Mouse (Mus musculus) limb, embryonic 12.5 days (tissue): ENCODE data around the gene Gm21149. TPM values are rescaled to one million over a fixed set of nuclear protein-coding genes. Genes with fewer than 3 reads are reported as not detected.
A peak's percentile ranks its signal among the peaks of the same experiment; 100 is the strongest.
"Not testable (repeated sequence)": the region's sequence is repeated elsewhere in the genome, so short reads cannot be mapped to it uniquely, and the experiment has no call there.

Source experiments
- ATAC-seq: fragments of 200-750 bp; cut with Nextera tagmentation; 2 replicates; pipeline ENCODE4 v1.8.0; 2017; ENCODE audit warnings: low read depth, moderate TSS enrichment; ENCODE audit not compliant: insufficient number of reproducible peaks, insufficient read depth, low FRiP score, low TSS enrichment
- H3K27ac ChIP-seq: fragments of 300-500 bp; sonication (generic); 2 replicates; pipeline ENCODE4 v1.5.1; 2016; ENCODE audit warnings: mild to moderate bottlenecking, moderate library complexity
- H3K27me3 ChIP-seq: fragments of 300-500 bp; sonication (generic); 2 replicates; pipeline ENCODE4 v1.6.1; 2016; ENCODE audit warnings: mild to moderate bottlenecking, moderate library complexity
- H3K36me3 ChIP-seq: fragments of 300-500 bp; sonication (generic); 2 replicates; pipeline ENCODE4 v1.6.1; 2016; ENCODE audit warnings: mild to moderate bottlenecking, moderate library complexity
- H3K4me1 ChIP-seq: fragments of 300-500 bp; sonication (generic); replicated peaks from 2 replicates; pipeline ENCODE4 v1.6.1; 2016
- H3K4me2 ChIP-seq: fragments of 300-500 bp; sonication (generic); 2 replicates; pipeline ENCODE4 v1.6.1; 2016; ENCODE audit warnings: mild to moderate bottlenecking, moderate library complexity
- H3K4me3 ChIP-seq: fragments of 300-500 bp; sonication (generic); replicated peaks from 2 replicates; pipeline ENCODE4 v1.5.1; 2016; ENCODE audit warnings: mild to moderate bottlenecking
- H3K9ac ChIP-seq: fragments of 300-500 bp; sonication (generic); replicated peaks from 2 replicates; pipeline ENCODE4 v1.6.1; 2016; ENCODE audit warnings: mild to moderate bottlenecking, moderate library complexity
- H3K9me3 ChIP-seq: fragments of 300-500 bp; sonication (generic); 2 replicates; pipeline ENCODE4 v1.6.1; 2016; ENCODE audit warnings: mild to moderate bottlenecking, moderate library complexity
- WGBS: fragments of 180-500 bp; shearing (Covaris S2); methylation state at CpG from one replicate; pipeline ENCODE4 v1.1.7; 2016; 5-methylcytosine and 5-hydroxymethylcytosine counted together
- polyA plus RNA-seq: library from polyadenylated mRNA; unstranded; fragments of >200 nt; fragmentation: Nextera tagmentation; extraction: Ambion mirVana; gene quantifications from 2 replicates; pipeline ENCODE4 v1.2.1, GENCODE M21; 2016

Gm21149 gene
- not detected in 2 replicates for polyA plus RNA-seq

DNA sequence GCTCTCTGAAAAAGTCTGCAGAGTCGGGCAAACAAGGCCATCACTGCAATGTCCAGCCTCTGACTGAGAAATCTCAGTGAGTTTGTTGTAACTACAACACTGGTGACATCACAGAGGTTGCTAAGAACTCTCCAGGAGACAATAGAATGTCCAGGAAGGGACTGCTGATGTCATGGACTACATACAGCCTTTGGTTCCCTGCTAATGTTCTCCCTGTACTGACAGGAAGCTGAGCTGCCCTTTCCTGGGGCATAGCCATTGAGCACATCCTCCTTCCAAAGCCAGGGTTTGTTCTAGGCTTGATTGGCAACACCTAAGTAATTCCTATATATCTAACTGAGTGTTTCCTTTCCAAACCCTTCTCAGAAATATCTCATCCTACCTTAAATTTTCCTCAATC is at the start of gene Gm21149:
TSS of gene Gm21149 (minus strand) at position 101 of the 400 bp plus-strand sequence.
- H3K27me3 ChIP-seq, H3K4me3 ChIP-seq, H3K36me3 ChIP-seq, ATAC-seq, H3K4me1 ChIP-seq, H3K9ac ChIP-seq, H3K27ac ChIP-seq, H3K4me2 ChIP-seq: not testable (repeated sequence)
- H3K9me3 ChIP-seq, result peaks cover 28% of the 10 kb centered on the region
- WGBS, result 60% methylated on average over 1 of the region's 1 CpGs

DNA sequence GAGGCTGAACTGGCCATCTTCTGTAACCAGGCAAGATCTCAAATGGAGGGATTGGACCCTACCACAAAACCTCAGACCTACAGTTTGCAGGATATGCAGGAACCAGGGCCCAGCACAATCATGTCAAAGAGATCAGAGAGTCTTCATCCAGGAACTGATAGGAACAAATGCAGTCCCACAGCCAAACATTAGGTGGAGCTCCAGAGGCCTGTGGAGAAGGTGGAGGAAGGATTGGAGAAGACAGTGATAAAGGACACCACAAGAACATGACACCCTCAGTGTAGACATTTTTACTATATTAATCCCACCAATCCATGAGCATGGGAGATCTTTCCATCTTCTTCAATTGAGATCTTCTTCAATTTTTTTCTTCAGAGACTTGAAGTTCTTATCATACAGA is 46.1 kb upstream of the Gm21149 start:
- not testable (repeated sequence) for ATAC-seq, H3K4me1 ChIP-seq, H3K9ac ChIP-seq, H3K27ac ChIP-seq, H3K4me2 ChIP-seq, H3K4me3 ChIP-seq, H3K27me3 ChIP-seq, H3K36me3 ChIP-seq
- peaks cover 30% of the 10 kb centered on the region for H3K9me3 ChIP-seq

DNA sequence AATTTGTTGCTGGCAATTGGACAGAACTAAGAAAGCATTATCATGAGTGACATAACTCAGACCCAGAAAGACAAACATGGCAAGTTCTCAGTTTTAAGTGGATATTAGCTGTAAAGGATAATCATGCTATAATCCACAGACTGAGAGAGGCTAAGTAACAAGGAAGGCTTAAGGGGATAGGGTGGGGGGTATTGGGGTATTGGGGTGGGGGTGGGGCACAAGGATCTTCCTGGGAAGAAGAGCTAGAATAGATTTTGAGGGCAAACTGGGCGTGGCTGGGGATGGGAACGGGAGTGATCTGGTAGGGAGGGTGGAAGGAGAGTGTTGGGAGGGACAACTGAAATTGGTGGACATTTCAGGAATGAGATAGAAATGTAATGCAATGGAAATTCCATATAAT is 45.7 kb upstream of the Gm21149 start:
- not testable (repeated sequence) for H3K27ac ChIP-seq, H3K27me3 ChIP-seq, H3K4me2 ChIP-seq, H3K36me3 ChIP-seq, H3K9ac ChIP-seq, ATAC-seq, H3K4me3 ChIP-seq, H3K4me1 ChIP-seq
- H3K9me3 ChIP-seq, result peaks cover 26% of the 10 kb centered on the region
- 32% methylated on average over 2 of the region's 2 CpGs for WGBS

GRCm38 (mm10) chr5:15520418-15520817 is 44.1 kb upstream of the Gm21149 start:
- peaks cover 12% of the 10 kb centered on the region for H3K9me3 ChIP-seq
- not testable (repeated sequence) for ATAC-seq, H3K27ac ChIP-seq, H3K4me1 ChIP-seq, H3K4me2 ChIP-seq, H3K4me3 ChIP-seq, H3K9ac ChIP-seq, H3K36me3 ChIP-seq, H3K27me3 ChIP-seq
- WGBS, result 19% methylated on average over 5 of the region's 5 CpGs

DNA sequence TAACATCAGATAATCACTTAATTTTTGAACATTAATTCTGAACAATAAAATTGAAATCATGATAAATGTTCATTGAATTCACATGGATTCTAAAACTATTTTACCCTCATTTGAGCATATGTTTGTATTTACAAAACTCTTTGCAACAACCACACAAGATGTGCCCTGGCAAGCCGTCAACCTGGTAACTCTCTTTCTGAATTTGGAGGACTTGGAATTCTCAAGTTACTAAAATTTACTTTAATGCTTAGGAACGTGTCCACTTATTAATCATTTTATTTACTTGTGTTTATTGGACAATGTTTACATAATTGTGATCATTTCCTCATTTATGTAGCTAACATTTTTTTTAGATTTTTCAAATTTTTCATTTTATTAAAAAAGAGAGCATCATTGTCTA is 40.8 kb upstream of the Gm21149 start:
- not testable (repeated sequence) for H3K4me1 ChIP-seq, H3K27ac ChIP-seq, ATAC-seq, H3K9ac ChIP-seq, H3K4me2 ChIP-seq, H3K36me3 ChIP-seq, H3K4me3 ChIP-seq, H3K27me3 ChIP-seq
- 74% methylated on average over 2 of the region's 2 CpGs for WGBS
- H3K9me3 ChIP-seq, result peaks cover 18% of the 10 kb centered on the region

GRCm38 (mm10) chr5:15512236-15512635 is 35.9 kb upstream of the Gm21149 start:
- not testable (repeated sequence) for H3K27ac ChIP-seq

DNA sequence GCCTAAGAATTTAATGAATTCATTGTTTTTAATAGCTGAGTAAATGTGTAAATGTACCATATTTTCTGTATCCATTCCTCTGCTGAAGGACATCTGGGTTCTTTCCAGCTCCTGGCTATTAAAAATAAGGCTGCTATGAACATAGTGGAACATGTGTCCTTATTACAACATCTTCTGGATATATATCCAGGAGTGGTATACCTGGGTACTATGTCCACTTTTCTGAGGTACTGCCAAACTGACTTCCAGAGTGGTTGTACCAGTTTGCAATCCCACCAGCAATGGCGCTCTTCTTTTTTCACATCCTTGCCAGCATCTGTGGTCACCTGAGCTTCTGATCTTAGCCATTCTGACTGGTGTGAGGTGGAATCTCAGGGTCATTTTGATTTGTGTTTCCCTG is 33.6 kb upstream of the Gm21149 start:
- H3K4me1 ChIP-seq, H3K9ac ChIP-seq, ATAC-seq, H3K4me3 ChIP-seq, H3K27me3 ChIP-seq, H3K4me2 ChIP-seq, H3K27ac ChIP-seq, H3K36me3 ChIP-seq: not testable (repeated sequence)
- 80% methylated on average over 1 of the region's 1 CpGs for WGBS
- peaks cover 50% of the 10 kb centered on the region for H3K9me3 ChIP-seq

More at GRCm38 (mm10) chr5:15512236-15512635, 35.9 kb upstream of the Gm21149 start:
- not testable (repeated sequence) for H3K27me3 ChIP-seq, ATAC-seq, H3K4me1 ChIP-seq, H3K36me3 ChIP-seq, H3K4me2 ChIP-seq, H3K4me3 ChIP-seq, H3K9ac ChIP-seq
- peaks cover 37% of the 10 kb centered on the region for H3K9me3 ChIP-seq
- WGBS, result 64% methylated on average over 3 of the region's 3 CpGs

DNA sequence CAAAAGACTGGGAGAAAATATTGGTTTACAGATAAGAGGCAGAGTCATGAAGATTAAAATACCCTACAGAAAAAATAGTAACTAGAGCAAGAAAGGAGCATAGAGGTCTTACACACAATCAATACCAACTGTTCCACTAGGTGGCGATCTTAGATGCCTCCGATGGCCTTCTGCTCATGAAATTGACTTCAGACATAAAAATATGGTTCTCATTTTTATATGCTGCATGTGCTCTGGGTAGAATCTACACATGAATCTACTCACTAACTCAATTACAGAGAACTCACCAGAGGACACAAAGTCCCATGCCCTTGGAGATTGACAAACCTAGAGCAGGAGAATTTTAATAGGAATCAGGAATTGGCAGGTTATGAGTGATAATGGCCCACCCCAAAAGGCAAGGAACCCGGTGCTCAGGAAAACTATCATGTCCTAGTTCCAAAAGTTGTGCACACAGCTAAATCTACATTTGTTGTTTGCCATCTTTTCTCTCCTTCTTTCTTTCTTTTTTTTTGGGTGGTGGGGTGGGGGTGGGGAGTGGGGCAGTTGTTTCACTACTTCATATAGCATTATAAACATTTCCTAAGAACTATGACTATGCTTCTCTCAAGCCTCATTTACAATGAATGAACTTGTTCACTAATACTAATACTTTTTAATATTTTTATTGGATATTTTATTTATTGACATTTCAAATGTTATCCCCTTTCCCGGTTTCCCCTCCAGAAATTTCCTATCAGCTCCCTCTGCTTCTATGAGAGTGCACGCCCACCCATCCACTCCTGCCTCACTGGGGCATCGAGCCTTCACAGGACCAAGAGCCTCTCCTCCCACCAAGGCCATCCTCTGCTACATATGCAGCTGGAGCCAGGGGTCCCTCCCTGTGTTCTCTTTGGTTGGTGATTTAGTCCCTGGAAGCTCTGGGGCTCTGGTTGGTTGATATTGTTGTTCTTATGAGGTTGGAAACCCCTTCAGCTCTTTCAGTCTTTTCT is 32.4 kb upstream of the Gm21149 start:
- H3K36me3 ChIP-seq, H3K27me3 ChIP-seq, H3K4me1 ChIP-seq, H3K27ac ChIP-seq, ATAC-seq, H3K4me3 ChIP-seq, H3K4me2 ChIP-seq, H3K9ac ChIP-seq: not testable (repeated sequence)
- peaks cover 56% of the 10 kb centered on the region for H3K9me3 ChIP-seq
- 68% methylated on average over 6 of the region's 6 CpGs for WGBS

DNA sequence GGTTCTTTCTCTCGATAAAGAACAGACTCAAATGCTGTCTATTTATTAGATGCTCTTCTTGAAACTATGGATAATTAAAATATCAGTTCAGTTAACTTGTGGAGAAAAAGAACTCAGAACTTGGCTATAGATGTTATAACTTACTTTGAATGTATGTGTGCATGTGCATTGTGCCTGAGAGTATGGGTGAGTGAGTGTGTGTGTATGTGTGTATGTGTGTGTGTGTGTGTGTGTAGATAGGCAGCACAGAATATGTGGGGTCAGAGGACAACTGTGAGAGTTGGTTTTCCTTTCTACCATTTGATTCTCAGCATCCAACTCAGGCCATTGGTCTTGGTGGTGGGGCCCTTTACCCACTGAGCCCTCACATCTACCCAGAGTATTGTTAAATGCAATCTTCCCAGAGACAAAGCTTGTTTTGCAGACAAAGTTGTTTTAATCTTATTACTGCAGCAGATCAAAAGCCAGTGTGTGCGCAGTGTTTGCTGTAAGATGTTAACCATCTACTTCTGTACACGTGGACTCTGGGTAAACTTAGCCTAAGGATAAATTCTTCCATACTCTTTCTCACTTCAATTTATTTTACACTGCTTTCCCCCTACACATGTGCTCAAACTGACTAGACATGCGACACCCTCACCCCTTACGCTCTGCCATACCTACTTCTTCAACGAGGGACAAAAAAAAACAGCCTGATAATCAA is 31.6 kb upstream of the Gm21149 start:
- not testable (repeated sequence) for H3K27ac ChIP-seq, H3K4me1 ChIP-seq, H3K4me2 ChIP-seq, H3K9ac ChIP-seq, H3K36me3 ChIP-seq, H3K4me3 ChIP-seq, H3K27me3 ChIP-seq
- WGBS, result 65% methylated on average over 6 of the region's 6 CpGs
- peaks cover 57% of the 10 kb centered on the region for H3K9me3 ChIP-seq
- peak; percentile 83 for ATAC-seq

- peaks cover 58% of the 10 kb centered on the region for H3K9me3 ChIP-seq
- 83% methylated on average over 3 of the region's 3 CpGs for WGBS
- no peak overlapping the region for H3K9ac ChIP-seq
- H3K36me3 ChIP-seq, result no peaks in the 10 kb centered on the region
- H3K4me3 ChIP-seq, result no peak overlapping the region
- H3K27me3 ChIP-seq, result no peaks in the 10 kb centered on the region
- H3K27ac ChIP-seq, result no peak overlapping the region
- H3K4me1 ChIP-seq, result no peaks in the 10 kb centered on the region
- no peak overlapping the region for H3K4me2 ChIP-seq
- peak; percentile 10; the same call in 1 of the 2 replicates for ATAC-seq
These were observed 30.9 kb upstream of the Gm21149 start for GRCm38 (mm10) chr5:15507309-15507619.

GRCm38 (mm10) chr5:15506575-15507308 is 30.4 kb upstream of the Gm21149 start:
- ATAC-seq, result peak; percentile 42; the same call in 1 of the 2 replicates
- H3K9ac ChIP-seq, result no peak overlapping the region
- H3K27ac ChIP-seq, result no peak overlapping the region
- WGBS, result 49% methylated on average over 16 of the region's 16 CpGs
- peak overlapping the region; percentile 13 for H3K4me2 ChIP-seq
- H3K4me1 ChIP-seq, result no peaks in the 10 kb centered on the region
- H3K27me3 ChIP-seq, result no peaks in the 10 kb centered on the region
- H3K9me3 ChIP-seq, result peaks cover 55% of the 10 kb centered on the region
- no peak overlapping the region; the same call in 1 of the 2 replicates for H3K4me3 ChIP-seq
- H3K36me3 ChIP-seq, result no peaks in the 10 kb centered on the region
